ENCODE assay signal across 18 mouse cellular contexts in genomic region chr14:20339415-20339814, GRCm38 (mm10). TPM values are rescaled to one million over a fixed set of nuclear protein-coding genes. Genes with fewer than 3 reads are reported as not detected.
DNase-seq lines count a peak whose midpoint lies in the region; TF ChIP-seq lines count a peak whose summit lies in the region.
"Had no signal": no experiment of that assay in that cellular context is flagged by ENCODE, and none has a peak within 500 bp of the region (broad histone marks: within the 10 kb centered on the region; RNA-seq: fewer than 3 reads in every experiment).

No protein-coding gene starts in this region.

- TF ChIP-seq POLR2A in MEL (IDR thresholded peaks at IDR 0.05; ENCODE audit: control insufficient read depth in 1 of 2, insufficient read depth in 1 of 2, low read depth in 1 of 2, low read length in 2 of 2, poor library complexity in 1 of 2) = no peak

- no peak overlapping the region for H3K4me3 ChIP-seq in left cerebral cortex, adult 2 months
- H3K4me3 ChIP-seq in MEL (ENCODE audit: control insufficient read depth in 1 of 2, insufficient read depth in 1 of 2, low read depth in 2 of 2, low read length in 2 of 2) = no peak overlapping the region
- H3K4me3 ChIP-seq: erythroblast, embryonic 14.5 days; intestine, embryonic 15.5 days; liver, embryonic 12.5 days; myocyte; neural tube, embryonic 12.5 days had no signal

- H3K4me1 ChIP-seq in MEL (ENCODE audit: control insufficient read depth in 1 of 2, insufficient read depth in 2 of 2, low read length in 2 of 2) = no peaks in the 10 kb centered on the region
- H3K4me1 ChIP-seq: intestine, embryonic 15.5 days; neural tube, embryonic 12.5 days had no signal

- no peak for TF ChIP-seq RAD21 in MEL (IDR thresholded peaks at IDR 0.05; ENCODE audit: low read depth, low read length)

- intact Hi-C loops in left cerebral cortex, adult 2 months (cut with DNase I) = no loop called here

- H3K27ac ChIP-seq in left cerebral cortex, adult 2 months = no peak overlapping the region
- no peak overlapping the region for H3K27ac ChIP-seq in MEL (ENCODE audit: control insufficient read depth, low read depth, low read length)
- H3K27ac ChIP-seq: intestine, embryonic 15.5 days; liver, embryonic 12.5 days; neural tube, embryonic 12.5 days had no signal

- no peak overlapping the region for H3K9ac ChIP-seq in MEL (ENCODE audit: control insufficient read depth, low read depth, low read length, poor library complexity, severe bottlenecking)
- H3K9ac ChIP-seq: forebrain, postnatal 0 days; intestine, embryonic 15.5 days; liver, embryonic 12.5 days; liver, postnatal 0 days; neural tube, embryonic 12.5 days had no signal

- no peaks in the 10 kb centered on the region; the same call in 1 of the 2 replicates for H3K9me3 ChIP-seq in MEL (replicated peaks; ENCODE audit: insufficient read depth, low read length)
- H3K9me3 ChIP-seq: intestine, embryonic 15.5 days; liver, embryonic 12.5 days; neural tube, embryonic 12.5 days had no signal

- no peak for TF ChIP-seq EP300 in MEL (IDR thresholded peaks at IDR 0.05; ENCODE audit: low read depth in 1 of 2, low read length in 2 of 2)

- no peaks in the 10 kb centered on the region for H3K79me2 ChIP-seq in MEL (ENCODE audit: control insufficient read depth, insufficient read depth, low read length, poor library complexity)

- H3K27me3 ChIP-seq in MEL (ENCODE audit: control insufficient read depth in 1 of 2, insufficient read depth in 2 of 2, low read length in 2 of 2) = no peaks in the 10 kb centered on the region
- H3K27me3 ChIP-seq: intestine, embryonic 15.5 days; liver, embryonic 12.5 days; neural tube, embryonic 12.5 days had no signal

- peak; percentile 8 for TF ChIP-seq CTCF in left cerebral cortex, adult 2 months (IDR thresholded peaks at IDR 0.05)
- peak in 2 of 3 experiments; percentile 37 to 39; a peak in 4 of 6 replicates for TF ChIP-seq CTCF in MEL (IDR thresholded peaks at IDR 0.05 in 2 of 3, conservative IDR thresholded peaks at IDR 0.05 in 1 of 3; ENCODE audit: control insufficient read depth in 1 of 3, insufficient read depth in 1 of 3, low read depth in 2 of 3, low read length in 3 of 3, poor library complexity in 1 of 3, severe bottlenecking in 1 of 3)

- H3K36me3 ChIP-seq in MEL (ENCODE audit: control insufficient read depth in 1 of 2, insufficient read depth in 2 of 2, low read length in 2 of 2) = peaks cover 0 to 25% of the 10 kb centered on the region in 2 experiments; a peak in 2 of 4 replicates

- DNase-seq in left cerebral cortex, adult 2 months (ENCODE audit: extremely low spot score in 1 of 2, low spot score in 2 of 2) = no peak
- no peak for DNase-seq in left cerebral cortex, adult 18-20 months (ENCODE audit: low spot score in 2 of 2)
- peak; percentile 23 to 26 for DNase-seq in B cell, adult 2 months
- no peak for DNase-seq in MEL (ENCODE audit: low read depth, low spot score)
- peak; percentile 23 for DNase-seq in induced T-regulatory cell, adult 2 months (ENCODE audit: low read depth)
- DNase-seq in ovary, postnatal 14 days (ENCODE audit: low spot score) = no peak
- DNase-seq in kidney, postnatal 36 days = no peak
- DNase-seq: cerebellum, adult 2 months; forebrain, postnatal 0 days; kidney, postnatal 10 days; left cerebral cortex, postnatal 4 days; right cerebral cortex, postnatal 4 days had no signal

TF ChIP-seq in MEL, 35 proteins besides CTCF, POLR2A, EP300 and RAD21:
- TF ChIP-seq BHLHE40 (IDR thresholded peaks at IDR 0.05; ENCODE audit: borderline replicate concordance, low read depth, low read length) = no peak

RNA-seq across cellular contexts. Expression of gene Ecd, which starts 8.5 kb away (rescaled TPM):
- total RNA-seq in left cerebral cortex, adult 2 months (2021) = 10 to 100 TPM; 33.2 to 39.0 TPM
- 10 to 100 TPM; 32.4 to 39.2 TPM for total RNA-seq in left cerebral cortex, adult 18-20 months (2021)
- total RNA-seq in MEL (2012; rRNA removed) = 58.8 and 64.9 TPM in 2 replicates
- 10 to 100 TPM in 1 of 2 experiments, not detected in 1; 72.2 TPM for polyA plus RNA-seq in MEL (2012; ENCODE audit: insufficient read depth in 1 of 2, insufficient read length in 2 of 2, low read depth in 1 of 2, low replicate concordance in 2 of 2, missing spikeins in 1 of 2)

RNA-seq across cellular contexts. Expression of gene Fam149b, which starts 8.5 kb away (rescaled TPM):
- 10 to 100 TPM; 50.6 to 53.1 TPM for total RNA-seq in left cerebral cortex, adult 2 months (2021)
- total RNA-seq in left cerebral cortex, adult 18-20 months (2021) = 10 to 100 TPM; 41.9 to 51.4 TPM
- total RNA-seq in MEL (2012; rRNA removed) = 16.1 and 18.9 TPM in 2 replicates
- 10 to 100 TPM in 1 of 2 experiments, not detected in 1; 25.8 TPM for polyA plus RNA-seq in MEL (2012; ENCODE audit: insufficient read depth in 1 of 2, insufficient read length in 2 of 2, low read depth in 1 of 2, low replicate concordance in 2 of 2, missing spikeins in 1 of 2)

RNA-seq across cellular contexts. Expression of gene Nudt13, which starts 44.9 kb away (rescaled TPM):
- 10 to 100 TPM; 17.3 to 18.6 TPM for total RNA-seq in left cerebral cortex, adult 2 months (2021)
- total RNA-seq in left cerebral cortex, adult 18-20 months (2021) = 10 to 100 TPM; 18.4 to 23.4 TPM
- 9.9 and 10.3 TPM in 2 replicates for total RNA-seq in MEL (2012; rRNA removed)
- 10 to 100 TPM in 1 of 2 experiments, not detected in 1; 12.3 TPM for polyA plus RNA-seq in MEL (2012; ENCODE audit: insufficient read depth in 1 of 2, insufficient read length in 2 of 2, low read depth in 1 of 2, low replicate concordance in 2 of 2, missing spikeins in 1 of 2)

RNA-seq across cellular contexts. Expression of gene Dnajc9, which starts 49.3 kb away (rescaled TPM):
- total RNA-seq in left cerebral cortex, adult 2 months (2021) = 10 to 100 TPM; 24.7 to 25.4 TPM
- 10 to 100 TPM; 29.4 to 32.5 TPM for total RNA-seq in left cerebral cortex, adult 18-20 months (2021)
- 125 and 138 TPM in 2 replicates for total RNA-seq in MEL (2012; rRNA removed)
- 100 to 1,000 TPM; 114 to 385 TPM for polyA plus RNA-seq in MEL (2012; ENCODE audit: insufficient read depth in 1 of 2, insufficient read length in 2 of 2, low read depth in 1 of 2, low replicate concordance in 2 of 2, missing spikeins in 1 of 2)

RNA-seq across cellular contexts. Expression of gene Mrps16, which starts 54.0 kb away (rescaled TPM):
- 10 to 100 TPM; 30.8 to 33.5 TPM for total RNA-seq in left cerebral cortex, adult 2 months (2021)
- 10 to 100 TPM; 34.1 to 35.1 TPM for total RNA-seq in left cerebral cortex, adult 18-20 months (2021)
- 119 and 132 TPM in 2 replicates for total RNA-seq in MEL (2012; rRNA removed)
- polyA plus RNA-seq in MEL (2012; ENCODE audit: insufficient read depth in 1 of 2, insufficient read length in 2 of 2, low read depth in 1 of 2, low replicate concordance in 2 of 2, missing spikeins in 1 of 2) = 100 to 1,000 TPM in 1 of 2 experiments, not detected in 1; 112 TPM

Comparison
In these comparisons a context has a peak if more than half of its experiments do, and no peak if none do; other contexts are left out.
1. DNase-seq: peak in B cell, adult 2 months (2 of 2) and induced T-regulatory cell, adult 2 months (single experiment); none in left cerebral cortex, adult 2 months (0 of 2), left cerebral cortex, adult 18-20 months (0 of 2), MEL (single experiment), ovary, postnatal 14 days (single experiment) and kidney, postnatal 36 days (0 of 2).